Mouse (Mus musculus) G1E (cell line): ENCODE results near the gene Slc1a7.

Source experiments
- CTCF ChIP-seq: IDR thresholded peaks from 2 replicates; pipeline ENCODE4 v1.5.1; 2012; ENCODE audit warnings: low read depth, low read length, inconsistent platforms, mixed read lengths
- GATA1 ChIP-seq: IDR thresholded peaks from 2 replicates; pipeline ENCODE4 v1.6.1; 2012; ENCODE audit warnings: borderline replicate concordance, low read length, inconsistent platforms, mixed read lengths
- GATA2 ChIP-seq: IDR thresholded peaks from 2 replicates; pipeline ENCODE4 v1.6.1; 2012; ENCODE audit warnings: low read depth, low read length, inconsistent platforms, borderline replicate concordance
- POLR2AphosphoS5 ChIP-seq: IDR thresholded peaks from 2 replicates; pipeline ENCODE4 v1.6.1; 2012; ENCODE audit warnings: low read depth, low read length, inconsistent platforms; ENCODE audit not compliant: insufficient replicate concordance
- TAL1 ChIP-seq: conservative IDR thresholded peaks from 2 replicates; pipeline ENCODE4 v1.6.1; 2012; ENCODE audit warnings: low read depth, low read length, inconsistent platforms, mixed read lengths

DNA sequence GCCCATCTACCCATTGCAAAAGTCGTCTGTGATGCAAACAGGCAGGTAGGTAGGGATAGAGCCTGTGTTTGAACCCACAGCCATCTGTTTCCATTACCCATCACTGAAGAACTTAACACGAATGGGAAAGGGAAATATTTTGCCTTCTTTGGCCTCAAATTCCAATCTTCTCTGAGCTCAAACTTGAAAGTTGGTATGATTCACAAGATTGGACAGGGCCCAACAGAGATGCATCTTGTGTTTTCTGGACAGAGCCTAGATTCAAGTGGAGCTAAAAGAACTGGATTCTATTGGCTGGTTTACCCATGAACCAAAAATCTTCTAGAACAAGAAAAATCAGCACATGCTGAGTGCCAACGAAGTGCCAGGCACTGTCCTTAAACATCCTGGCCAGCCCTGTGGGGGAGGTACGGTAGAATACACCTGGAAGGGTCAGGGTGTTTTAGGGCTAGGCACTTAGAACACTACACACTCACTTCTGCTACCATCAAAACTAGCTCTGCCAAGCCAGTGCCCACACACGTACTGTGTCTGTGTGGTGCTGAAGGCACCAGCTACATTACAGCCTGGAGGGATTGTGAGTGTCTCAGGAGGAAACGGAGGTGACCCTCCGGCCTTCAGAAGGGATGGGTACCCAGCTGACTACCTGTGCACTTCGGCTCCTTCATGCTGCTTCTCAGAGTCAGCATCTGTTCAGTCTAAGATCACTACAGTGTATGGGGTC is 65.1 kb downstream of the Slc1a7 start:
- no peak for TF ChIP-seq CTCF
- no peak for TF ChIP-seq TAL1
- TF ChIP-seq GATA2, result no peak
- no peak for TF ChIP-seq GATA1
- no peak for TF ChIP-seq POLR2AphosphoS5
